Mouse (Mus musculus) stomach, embryonic 14.5 days (tissue): Measurements from ENCODE around the gene Cd6. TPM values are rescaled to one million over a fixed set of nuclear protein-coding genes. Genes with fewer than 3 reads are reported as not detected.
A peak's percentile ranks its signal among the peaks of the same experiment; 100 is the strongest.

Experiments
- ATAC-seq: fragments of 200-750 bp; cut with Nextera tagmentation; 2 replicates; pipeline ENCODE4 v1.8.0; 2017; ENCODE audit warnings: low read depth, moderate TSS enrichment; ENCODE audit not compliant: insufficient number of reproducible peaks, insufficient read depth, low FRiP score
- H3K27ac ChIP-seq: fragments of 300-500 bp; sonication (generic); 2 replicates; pipeline ENCODE4 v1.5.1; 2014; ENCODE audit warnings: mild to moderate bottlenecking, low read length, moderate library complexity, mixed read lengths
- H3K27me3 ChIP-seq: fragments of 300-500 bp; sonication (generic); 2 replicates; pipeline ENCODE4 v1.6.1; 2014; ENCODE audit warnings: low read length, control low read depth, mixed read lengths; ENCODE audit not compliant: control insufficient read depth, insufficient read depth
- H3K36me3 ChIP-seq: fragments of 300-500 bp; sonication (generic); 2 replicates; pipeline ENCODE4 v1.6.1; 2014; ENCODE audit warnings: mild to moderate bottlenecking, control low read depth, low read length, moderate library complexity, mixed read lengths; ENCODE audit not compliant: control insufficient read depth, insufficient read depth
- H3K4me1 ChIP-seq: fragments of 300-500 bp; sonication (generic); 2 replicates; pipeline ENCODE4 v1.6.1; 2014; ENCODE audit warnings: low read length, control low read depth, mixed read lengths; ENCODE audit not compliant: control insufficient read depth, insufficient read depth
- H3K4me2 ChIP-seq: fragments of 300-500 bp; sonication (generic); replicated peaks from 2 replicates; pipeline ENCODE4 v1.6.1; 2014; ENCODE audit warnings: low read depth, low read length, control low read depth
- H3K4me3 ChIP-seq: fragments of 300-500 bp; sonication (generic); 2 replicates; pipeline ENCODE4 v1.5.1; 2014; ENCODE audit warnings: low read depth, low read length, control low read depth
- H3K9ac ChIP-seq: fragments of 300-500 bp; sonication (generic); replicated peaks from 2 replicates; pipeline ENCODE4 v1.6.1; 2014; ENCODE audit warnings: low read depth, mild to moderate bottlenecking, control low read depth, low read length, moderate library complexity, mixed read lengths
- H3K9me3 ChIP-seq: fragments of 300-500 bp; sonication (generic); 2 replicates; pipeline ENCODE4 v1.6.1; 2016; ENCODE audit warnings: low read depth, low read length, control low read depth; ENCODE audit not compliant: control insufficient read depth
- WGBS: fragments of 180-500 bp; shearing (Covaris S2); extraction: QIAGEN DNeasy Blood & Tissue Kit; methylation state at CpG from one replicate; pipeline ENCODE4 v1.1.7; 2014; 5-methylcytosine and 5-hydroxymethylcytosine counted together
- polyA plus RNA-seq: library from polyadenylated mRNA; unstranded; fragments of >200 nt; fragmentation: Nextera tagmentation; extraction: Ambion mirVana; gene quantifications from 2 replicates; pipeline ENCODE4 v1.2.1, GENCODE M21; 2014

Cd6 gene
- polyA plus RNA-seq, 1 experiment from 2014 or later, result 0.58 TPM

DNA sequence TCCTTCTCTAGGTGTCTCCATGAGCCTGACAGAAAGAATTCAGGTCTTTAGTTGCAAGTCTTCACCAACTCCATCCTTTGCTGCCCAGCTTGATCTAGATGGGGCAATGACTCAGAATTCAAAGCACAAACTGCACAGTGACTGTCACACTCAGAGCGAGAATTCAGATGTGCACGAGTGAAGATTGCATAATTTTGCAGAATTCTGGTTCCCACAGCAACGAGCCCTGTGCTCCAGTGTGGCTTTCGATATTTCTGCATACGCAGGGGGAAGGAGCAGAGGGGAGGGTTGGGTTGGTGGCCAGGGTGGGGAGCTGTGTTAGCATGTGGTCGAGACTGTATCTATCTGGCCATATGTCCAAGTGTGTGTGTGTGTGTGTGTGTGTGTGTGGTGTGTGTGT lies 28.8 kb downstream of the Cd6 start:
- no peak overlapping the region for H3K4me3 ChIP-seq
- H3K4me1 ChIP-seq, result no peaks in the 10 kb centered on the region
- WGBS, result 76% methylated on average over 6 of the region's 6 CpGs
- no peak overlapping the region for H3K9ac ChIP-seq
- H3K4me2 ChIP-seq, result no peak overlapping the region
- no peak for ATAC-seq
- no peaks in the 10 kb centered on the region for H3K36me3 ChIP-seq
- H3K27ac ChIP-seq, result no peak overlapping the region
- no peaks in the 10 kb centered on the region for H3K9me3 ChIP-seq
- no peaks in the 10 kb centered on the region for H3K27me3 ChIP-seq

GRCm38 (mm10) chr19:10799155-10799554 lies 30.7 kb downstream of the Cd6 start:
- 92% methylated on average over 17 of the region's 17 CpGs for WGBS
- ATAC-seq, result 0 out of 2 replicates have a peak, but pooled peaks have one; percentile 28

DNA sequence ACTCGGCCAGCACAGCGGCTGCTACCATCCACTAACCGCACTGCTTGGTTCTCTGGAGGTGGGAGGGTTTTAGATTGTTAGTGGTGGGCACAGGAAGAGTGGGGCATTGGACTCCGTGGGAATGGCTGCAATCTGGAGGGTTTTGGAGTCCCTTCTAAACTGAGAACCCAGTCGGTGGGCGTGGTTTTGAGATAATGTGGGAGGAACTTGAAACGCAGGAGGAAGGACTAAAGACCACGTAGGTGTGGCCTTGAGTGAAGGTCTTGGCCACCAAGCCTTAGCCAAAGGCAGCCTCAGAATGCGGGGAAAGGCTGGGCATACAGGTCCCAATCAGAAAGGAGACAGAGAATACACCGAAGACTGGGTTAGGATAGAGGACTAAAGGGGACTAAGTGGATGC lies 31.3 kb downstream of the Cd6 start:
- 62% methylated on average over 10 of the region's 10 CpGs for WGBS
- Histone ChIP-seq H3K27ac (no peak overlapping the region), H3K36me3 (no peaks in the 10 kb centered on the region), H3K9me3 (no peaks in the 10 kb centered on the region), H3K9ac (no peak overlapping the region), H3K27me3 (no peaks in the 10 kb centered on the region), H3K4me1 (no peaks in the 10 kb centered on the region), H3K4me3 (no peak overlapping the region), H3K4me2 (no peak overlapping the region)
- ATAC-seq, result no peak

More at GRCm38 (mm10) chr19:10799155-10799554, 30.7 kb downstream of the Cd6 start:
- Histone ChIP-seq H3K27me3 (no peaks in the 10 kb centered on the region), H3K27ac (no peak overlapping the region), H3K4me2 (no peak overlapping the region), H3K4me3 (no peak overlapping the region), H3K36me3 (no peaks in the 10 kb centered on the region), H3K4me1 (no peaks in the 10 kb centered on the region), H3K9me3 (no peaks in the 10 kb centered on the region), H3K9ac (no peak overlapping the region)

GRCm38 (mm10) chr19:10794916-10795315 lies 34.9 kb downstream of the Cd6 start:
- no peaks in the 10 kb centered on the region for H3K9me3 ChIP-seq
- 67% methylated on average over 1 of the region's 1 CpGs for WGBS
- no peak overlapping the region for H3K27ac ChIP-seq
- H3K27me3 ChIP-seq, result no peaks in the 10 kb centered on the region
- ATAC-seq, result no peak
- no peak overlapping the region for H3K9ac ChIP-seq
- no peak overlapping the region for H3K4me2 ChIP-seq
- no peaks in the 10 kb centered on the region for H3K4me1 ChIP-seq
- H3K4me3 ChIP-seq, result no peak overlapping the region
- H3K36me3 ChIP-seq, result no peaks in the 10 kb centered on the region

DNA sequence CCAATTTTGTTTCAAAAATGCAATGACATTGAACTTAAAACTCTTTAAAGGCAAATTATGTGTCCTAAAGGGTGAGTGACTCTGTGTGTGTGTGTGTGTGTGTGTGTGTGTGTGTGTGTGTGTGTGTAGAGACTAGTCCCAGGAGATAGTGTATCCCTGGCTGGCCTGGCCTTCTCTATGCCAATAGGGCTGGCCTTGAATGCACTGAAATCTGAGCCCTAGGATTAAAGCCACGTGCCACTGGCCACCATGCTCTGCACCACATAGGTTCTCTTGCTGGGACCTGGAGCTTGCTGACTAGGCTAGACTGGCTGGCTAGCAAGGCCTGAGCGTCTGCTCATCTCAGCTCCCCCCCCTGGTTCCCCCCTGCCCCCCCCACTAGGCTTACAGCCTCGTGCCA lies 36.8 kb downstream of the Cd6 start:
- Histone ChIP-seq H3K9ac (no peak overlapping the region), H3K36me3 (no peaks in the 10 kb centered on the region), H3K27me3 (no peaks in the 10 kb centered on the region), H3K9me3 (no peaks in the 10 kb centered on the region), H3K27ac (no peak overlapping the region), H3K4me3 (no peak overlapping the region), H3K4me1 (no peaks in the 10 kb centered on the region), H3K4me2 (no peak overlapping the region)
- WGBS, result 50% methylated on average over 3 of the region's 3 CpGs
- ATAC-seq, result no peak

DNA sequence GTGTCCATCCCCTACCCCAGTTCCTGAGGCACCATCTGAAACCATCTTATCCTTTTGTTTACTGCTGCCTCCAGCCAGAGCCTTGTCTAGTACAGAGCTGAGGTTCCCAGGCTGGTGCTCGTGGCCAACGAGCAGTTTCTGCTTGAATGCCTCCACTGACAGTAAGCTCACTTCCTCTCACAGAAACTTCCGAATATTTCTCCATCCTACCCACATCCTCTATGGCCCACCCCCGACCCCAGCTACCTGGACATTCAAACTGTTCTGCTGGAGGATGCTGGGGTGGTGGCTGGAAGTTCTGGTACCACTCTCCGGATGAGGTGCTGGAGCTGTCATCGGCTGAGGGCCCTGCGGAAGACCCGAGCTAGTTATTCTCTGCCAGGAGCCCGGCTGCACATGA lies 39.5 kb downstream of the Cd6 start:
- H3K4me3 ChIP-seq, result no peak overlapping the region
- no peaks in the 10 kb centered on the region for H3K4me1 ChIP-seq
- 75% methylated on average over 9 of the region's 9 CpGs for WGBS
- no peak for ATAC-seq
- no peaks in the 10 kb centered on the region for H3K36me3 ChIP-seq
- no peaks in the 10 kb centered on the region for H3K27me3 ChIP-seq
- H3K27ac ChIP-seq, result no peak overlapping the region
- no peak overlapping the region for H3K9ac ChIP-seq
- H3K9me3 ChIP-seq, result no peaks in the 10 kb centered on the region
- no peak overlapping the region for H3K4me2 ChIP-seq

DNA sequence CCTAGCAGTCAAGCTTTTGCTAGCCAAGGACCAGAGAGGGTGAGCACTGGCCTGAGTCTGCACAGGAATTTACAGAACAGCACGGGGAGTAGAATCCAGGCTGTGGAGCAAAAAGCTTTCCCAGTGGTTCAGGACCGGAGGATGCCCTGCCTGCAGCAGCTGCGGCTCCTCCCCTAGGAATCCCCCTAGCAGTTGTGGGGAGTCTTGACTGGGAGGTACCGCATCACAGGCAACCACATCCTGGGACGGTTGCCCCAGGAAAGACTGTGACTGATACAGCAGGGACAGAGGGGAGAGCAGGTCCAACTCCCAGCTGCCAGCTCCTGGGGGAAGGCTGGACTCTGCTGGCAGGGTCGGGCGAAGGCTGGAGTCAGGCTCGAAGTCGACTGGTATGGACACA lies 41.6 kb downstream of the Cd6 start:
- 70% methylated on average over 9 of the region's 9 CpGs for WGBS
- Histone ChIP-seq H3K27me3 (no peaks in the 10 kb centered on the region), H3K4me2 (no peak overlapping the region), H3K27ac (no peak overlapping the region), H3K9ac (no peak overlapping the region), H3K4me1 (no peaks in the 10 kb centered on the region), H3K9me3 (no peaks in the 10 kb centered on the region), H3K4me3 (no peak overlapping the region), H3K36me3 (no peaks in the 10 kb centered on the region)
- no peak for ATAC-seq

DNA sequence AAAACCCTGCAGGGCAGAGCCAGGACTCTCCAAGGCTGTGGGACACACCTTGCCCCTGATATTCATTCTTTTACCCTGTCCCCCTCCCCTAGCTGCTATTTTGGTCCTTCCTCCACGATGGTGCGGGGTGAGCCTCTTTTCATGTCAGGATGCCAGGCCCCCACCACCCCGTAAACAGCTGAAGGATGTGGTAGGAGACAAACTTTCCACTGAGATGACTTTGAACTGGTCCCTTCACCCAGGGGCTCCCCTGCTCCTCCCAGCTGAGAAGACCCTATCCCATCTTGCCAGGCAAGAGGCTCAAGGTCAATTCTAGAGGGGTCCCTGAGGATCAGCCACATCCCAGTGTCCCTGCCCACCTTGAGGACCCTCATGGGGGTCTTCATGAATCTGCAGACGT lies 42.5 kb downstream of the Cd6 start:
- no peak overlapping the region for H3K9ac ChIP-seq
- no peaks in the 10 kb centered on the region for H3K9me3 ChIP-seq
- 78% methylated on average over 4 of the region's 4 CpGs for WGBS
- H3K4me2 ChIP-seq, result no peak overlapping the region
- no peaks in the 10 kb centered on the region for H3K4me1 ChIP-seq
- no peak overlapping the region for H3K27ac ChIP-seq
- no peaks in the 10 kb centered on the region for H3K36me3 ChIP-seq
- H3K27me3 ChIP-seq, result no peaks in the 10 kb centered on the region
- no peak for ATAC-seq
- H3K4me3 ChIP-seq, result no peak overlapping the region

- Histone ChIP-seq H3K9me3 (no peaks in the 10 kb centered on the region), H3K4me3 (no peak overlapping the region), H3K27ac (no peak overlapping the region), H3K36me3 (no peaks in the 10 kb centered on the region), H3K27me3 (no peaks in the 10 kb centered on the region), H3K4me2 (no peak overlapping the region), H3K9ac (no peak overlapping the region), H3K4me1 (no peaks in the 10 kb centered on the region)
- 79% methylated on average over 6 of the region's 6 CpGs for WGBS
- no peak for ATAC-seq
These were observed 43.1 kb downstream of the Cd6 start for GRCm38 (mm10) chr19:10786753-10787152.
